In genomic region chr5:134572508-134573214, GRCm38 (mm10) we compare ENCODE assay signal across 1 mouse cellular context.
TF ChIP-seq lines count a peak whose summit lies in the region.

No protein-coding gene starts in this region.

TF ChIP-seq in CH12.LX, 34 proteins besides CTCF, POLR2A, EP300 and RAD21 (continued from another document):
- TF ChIP-seq NELFE (IDR thresholded peaks at IDR 0.05; ENCODE audit: low read depth, low read length) (no peak), ZNF384 (IDR thresholded peaks at IDR 0.05; ENCODE audit: low read depth, low read length) (peak; percentile 49; the same call in 1 of the 2 replicates)
